Mouse (Mus musculus): ENCODE measurements around the gene Prss16. TPM values are rescaled to one million over a fixed set of nuclear protein-coding genes. Genes with fewer than 3 reads are reported as not detected.

Prss16 gene
- polyA plus RNA-seq, 1 experiment from 2014 or later: not detected

Small RNAs within 50 kb of the gene (microRNA-seq; reads per million reads assigned to microRNA genes)
- gene Gm44390: not detected
- gene Gm44486: not detected

Other genes starting within 250 kb of the Prss16 start
- 1.6 and 1.7 TPM in 2 replicates for gene Hist1h1b, start 229.1 kb downstream of the Prss16 start, polyA plus RNA-seq (2014; fragmentation: Nextera tagmentation; extraction: Ambion mirVana)
- 37.4 and 39.0 TPM in 2 replicates for gene Hist1h3i, start 226.4 kb downstream of the Prss16 start, polyA plus RNA-seq (2014; fragmentation: Nextera tagmentation; extraction: Ambion mirVana)
- gene Hist1h2an, start 222.5 kb downstream of the Prss16 start, polyA plus RNA-seq (2014; fragmentation: Nextera tagmentation; extraction: Ambion mirVana): 1.3 TPM in 1 of 2 replicates, not detected in the other
- 0.82 and 1.1 TPM in 2 replicates for gene Hist1h2bp, start 222.3 kb downstream of the Prss16 start, polyA plus RNA-seq (2014; fragmentation: Nextera tagmentation; extraction: Ambion mirVana)
- 3.5 and 3.6 TPM in 2 replicates for gene Hist1h2bq, start 199.5 kb downstream of the Prss16 start, polyA plus RNA-seq (2014; fragmentation: Nextera tagmentation; extraction: Ambion mirVana)
- gene Hist1h2ao, start 199.3 kb downstream of the Prss16 start, polyA plus RNA-seq (2014; fragmentation: Nextera tagmentation; extraction: Ambion mirVana): not detected in 2 replicates
- gene Hist1h4m, start 198.0 kb downstream of the Prss16 start, polyA plus RNA-seq (2014; fragmentation: Nextera tagmentation; extraction: Ambion mirVana): not detected in 2 replicates
- 5.5 and 8.9 TPM in 2 replicates for gene Hist1h4n, start 177.5 kb downstream of the Prss16 start, polyA plus RNA-seq (2014; fragmentation: Nextera tagmentation; extraction: Ambion mirVana)
- gene Hist1h2ap, start 176.2 kb downstream of the Prss16 start, polyA plus RNA-seq (2014; fragmentation: Nextera tagmentation; extraction: Ambion mirVana): 574 and 576 TPM in 2 replicates
- 3.8 TPM in 2 replicates for gene Hist1h2br, start 176.0 kb downstream of the Prss16 start, polyA plus RNA-seq (2014; fragmentation: Nextera tagmentation; extraction: Ambion mirVana)
- gene Zfp184, start 64.6 kb downstream of the Prss16 start, polyA plus RNA-seq (2014; fragmentation: Nextera tagmentation; extraction: Ambion mirVana): 14.9 and 18.2 TPM in 2 replicates
- gene Pom121l2, start 28.5 kb downstream of the Prss16 start, polyA plus RNA-seq (2014; fragmentation: Nextera tagmentation; extraction: Ambion mirVana): not detected in 2 replicates
- 8.0 TPM in 1 of 2 replicates, not detected in the other for gene Hist1h2ah, start 25.8 kb upstream of the Prss16 start, polyA plus RNA-seq (2014; fragmentation: Nextera tagmentation; extraction: Ambion mirVana)
- 1.5 and 1.6 TPM in 2 replicates for gene Hist1h2bk, start 26.1 kb upstream of the Prss16 start, polyA plus RNA-seq (2014; fragmentation: Nextera tagmentation; extraction: Ambion mirVana)
- 6.0 and 6.2 TPM in 2 replicates for gene Hist1h4i, start 31.6 kb upstream of the Prss16 start, polyA plus RNA-seq (2014; fragmentation: Nextera tagmentation; extraction: Ambion mirVana)
- 4.4 and 5.3 TPM in 2 replicates for gene Hist1h2ag, start 33.2 kb upstream of the Prss16 start, polyA plus RNA-seq (2014; fragmentation: Nextera tagmentation; extraction: Ambion mirVana)
- 1.8 and 2.5 TPM in 2 replicates for gene Hist1h2bj, start 33.5 kb upstream of the Prss16 start, polyA plus RNA-seq (2014; fragmentation: Nextera tagmentation; extraction: Ambion mirVana)
- gene Vmn1r188, start 74.7 kb upstream of the Prss16 start, polyA plus RNA-seq (2014; fragmentation: Nextera tagmentation; extraction: Ambion mirVana): not detected in 2 replicates
- not detected in 2 replicates for gene Vmn1r189, start 96.1 kb upstream of the Prss16 start, polyA plus RNA-seq (2014; fragmentation: Nextera tagmentation; extraction: Ambion mirVana)
- gene Vmn1r191, start 174.2 kb upstream of the Prss16 start, polyA plus RNA-seq (2014; fragmentation: Nextera tagmentation; extraction: Ambion mirVana): not detected in 2 replicates
- not detected in 2 replicates for gene Vmn1r192, start 181.4 kb upstream of the Prss16 start, polyA plus RNA-seq (2014; fragmentation: Nextera tagmentation; extraction: Ambion mirVana)
- gene Vmn1r193, start 213.4 kb upstream of the Prss16 start, polyA plus RNA-seq (2014; fragmentation: Nextera tagmentation; extraction: Ambion mirVana): 0.14 TPM in 1 of 2 replicates, not detected in the other
- gene Vmn1r194, start 234.5 kb upstream of the Prss16 start, polyA plus RNA-seq (2014; fragmentation: Nextera tagmentation; extraction: Ambion mirVana): not detected in 2 replicates